Mouse (Mus musculus): ENCODE measurements around the gene Ppp1r32.
A peak's percentile ranks its signal among the peaks of the same experiment; 100 is the strongest.

The Ppp1r32 gene

DNA sequence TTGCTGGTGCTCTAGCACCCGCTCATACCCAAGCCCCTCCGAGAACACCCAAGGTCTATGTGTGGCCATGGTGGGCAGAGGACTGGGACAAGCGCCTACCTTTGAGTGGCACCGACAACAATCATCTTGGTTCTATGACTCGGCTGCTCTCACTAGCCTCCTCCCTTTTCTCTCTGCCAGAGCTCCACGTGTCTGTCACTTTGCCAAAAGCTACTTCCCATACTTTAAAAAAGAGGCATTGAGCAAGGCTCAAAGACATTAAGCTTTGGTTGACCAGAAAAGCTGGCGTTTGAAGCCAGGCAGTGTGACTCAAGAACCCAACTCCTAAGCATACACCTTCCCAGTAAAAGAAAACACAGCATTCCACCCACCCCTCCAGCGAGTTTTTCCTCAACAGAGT is 24.6 kb downstream of the Ppp1r32 start:
- no peak for DNase-seq (ENCODE audit: low spot score in 2 of 2)

- no peak for DNase-seq (ENCODE audit: low spot score in 2 of 2)
Measured at GRCm38 (mm10) chr19:10457484-10457800, 25.3 kb downstream of the Ppp1r32 start.

GRCm38 (mm10) chr19:10456752-10457483 is 25.8 kb downstream of the Ppp1r32 start, which contains the start of gene Lrrc10b:
Gene Lrrc10b (minus strand): TSS chr19:10457473.
- DNase-seq (ENCODE audit: low spot score in 2 of 2), result peak; percentile 59 to 66

DNA sequence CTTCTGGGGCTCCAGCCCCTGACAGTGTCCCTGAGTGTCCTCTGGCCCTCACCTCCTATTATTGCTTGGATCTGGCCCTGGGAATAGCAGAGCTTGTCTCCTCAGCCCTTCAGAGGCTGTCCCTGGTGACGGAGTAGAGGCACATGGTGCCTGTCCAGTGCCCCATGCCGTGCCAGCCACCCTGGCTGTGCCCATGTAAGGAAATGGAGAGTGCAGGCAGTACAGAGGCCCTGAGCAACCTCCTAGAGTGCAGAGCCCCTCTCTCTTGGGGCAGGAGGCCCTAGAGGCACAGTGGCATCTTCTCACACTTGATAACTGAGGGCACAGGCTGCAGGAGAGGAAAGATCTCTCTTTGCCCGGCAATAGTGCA is 27.3 kb downstream of the Ppp1r32 start:
- no peak for DNase-seq (ENCODE audit: low spot score in 2 of 2)

GRCm38 (mm10) chr19:10454718-10455436 is 27.9 kb downstream of the Ppp1r32 start:
- DNase-seq (ENCODE audit: low spot score in 2 of 2), result no peak

DNA sequence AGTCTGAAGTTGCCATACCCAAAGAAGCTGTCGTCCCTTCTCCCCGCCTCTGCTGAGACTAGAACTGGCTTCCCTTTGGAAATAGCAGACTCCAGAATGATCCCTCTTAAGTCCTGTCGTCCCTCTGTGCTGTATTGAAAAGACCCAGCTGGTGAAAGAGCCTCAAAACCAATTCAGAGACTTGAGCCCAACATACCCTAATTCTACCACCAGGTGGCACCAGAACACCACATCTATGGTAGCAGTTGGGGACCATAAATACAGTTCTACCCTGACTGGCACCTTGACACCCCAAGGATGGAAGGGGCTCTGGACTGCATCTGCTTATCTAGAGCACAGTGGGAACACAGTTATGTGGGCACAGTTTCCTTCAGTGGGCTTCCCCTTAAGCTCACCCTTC is 33.0 kb downstream of the Ppp1r32 start:
- DNase-seq (ENCODE audit: low spot score in 2 of 2), result peak; percentile 70 to 83

DNA sequence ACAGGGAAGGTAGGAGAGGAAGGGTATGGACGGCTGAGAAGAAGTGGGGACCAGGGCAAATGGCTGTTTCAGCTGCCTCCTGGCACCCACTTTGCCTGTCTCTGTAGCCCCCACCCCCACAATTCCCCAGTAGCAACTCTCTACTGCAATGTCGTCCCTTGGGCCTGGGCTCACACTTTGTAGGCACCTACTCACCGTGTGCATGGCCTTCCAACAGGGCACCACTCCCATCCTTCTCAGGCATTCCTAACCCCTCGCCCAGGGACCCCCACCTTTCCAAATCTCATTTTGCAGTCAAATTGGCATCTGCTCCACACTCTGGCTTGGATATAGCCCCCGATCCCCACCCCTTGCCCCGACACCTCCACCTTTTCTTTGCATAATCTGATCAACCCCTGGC is 33.5 kb downstream of the Ppp1r32 start:
- no peak for DNase-seq (ENCODE audit: low spot score in 2 of 2)

GRCm38 (mm10) chr19:10448275-10448674 is 34.5 kb downstream of the Ppp1r32 start:
- DNase-seq (ENCODE audit: low spot score in 2 of 2), result no peak

DNA sequence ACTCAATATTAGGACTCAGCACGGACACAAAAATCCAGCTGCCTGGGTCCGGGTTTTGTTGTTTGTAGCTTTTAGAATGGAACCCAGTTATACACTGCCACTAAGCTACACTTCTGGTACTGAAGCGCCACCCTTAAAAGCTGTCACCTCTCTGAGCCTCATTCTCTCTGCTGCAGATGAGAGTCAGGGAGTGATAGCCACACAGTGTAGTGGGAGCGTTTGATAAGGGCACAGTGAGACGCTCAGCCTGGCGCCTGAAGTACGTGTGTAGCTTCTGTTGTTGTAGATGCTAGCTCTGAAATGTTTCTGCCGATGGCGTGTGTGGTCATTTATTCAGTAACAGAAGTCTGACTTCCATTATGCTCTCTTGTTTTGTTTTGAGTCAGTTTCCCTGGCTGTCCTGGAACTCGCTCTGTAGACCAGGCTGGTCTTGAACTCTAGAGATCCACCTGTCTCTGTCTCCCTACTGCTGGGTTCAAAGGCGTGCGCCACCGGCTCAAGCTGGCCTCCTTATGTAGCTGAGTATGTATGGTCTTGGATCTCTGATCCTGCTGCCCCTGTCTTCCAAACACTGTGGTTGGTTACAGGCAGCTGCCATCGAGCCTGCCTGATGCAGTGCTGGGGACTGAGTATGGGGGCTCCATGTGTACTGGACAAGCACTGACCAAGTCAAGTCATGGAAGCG is 37.9 kb downstream of the Ppp1r32 start:
- no peak for DNase-seq (ENCODE audit: low spot score in 2 of 2)

- DNase-seq (ENCODE audit: low spot score in 2 of 2), result no peak
Measured at GRCm38 (mm10) chr19:10437521-10437920, 45.2 kb downstream of the Ppp1r32 start.

DNA sequence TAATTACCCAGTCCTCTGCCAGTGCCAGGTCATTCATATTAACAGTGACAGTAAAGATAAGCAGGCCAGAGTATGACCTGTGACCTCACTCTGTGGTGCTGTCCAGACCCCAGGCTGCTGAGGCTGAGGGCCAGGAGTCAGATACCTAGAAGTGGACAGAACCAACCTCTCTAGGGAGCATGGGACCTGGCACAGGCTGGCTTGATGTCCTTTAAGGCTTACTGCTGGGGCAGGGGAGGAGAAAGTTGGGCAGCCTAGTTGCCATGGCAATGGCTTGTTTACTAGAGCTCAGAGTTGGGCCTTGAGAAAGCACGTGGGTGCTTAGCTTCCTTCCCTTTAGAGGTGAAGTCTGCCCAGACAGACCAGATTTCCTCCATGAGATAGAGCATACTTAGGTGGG is 46.0 kb downstream of the Ppp1r32 start:
- DNase-seq (ENCODE audit: low spot score in 2 of 2), result no peak

DNA sequence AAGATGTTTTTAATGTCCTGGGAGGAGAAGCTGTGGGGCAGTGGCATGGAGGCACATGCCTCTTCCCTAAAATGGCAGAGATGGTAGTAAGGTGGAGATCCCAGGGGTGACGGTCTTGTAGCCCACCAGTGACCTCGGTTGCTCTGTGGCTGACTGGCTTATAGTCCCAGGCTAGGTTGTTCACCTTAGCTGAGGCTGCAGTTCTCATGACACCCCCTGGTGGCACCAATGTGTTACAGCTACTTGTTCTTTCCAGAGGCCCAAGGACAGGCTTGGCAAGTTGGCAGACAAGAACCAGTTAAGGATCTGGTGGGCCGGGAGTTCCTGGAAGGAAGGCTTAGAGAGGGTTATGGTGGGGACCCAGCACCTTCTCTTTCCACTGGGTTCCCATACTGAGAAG is 46.8 kb downstream of the Ppp1r32 start:
- DNase-seq (ENCODE audit: low spot score in 2 of 2), result peak; percentile 61 to 69

DNA sequence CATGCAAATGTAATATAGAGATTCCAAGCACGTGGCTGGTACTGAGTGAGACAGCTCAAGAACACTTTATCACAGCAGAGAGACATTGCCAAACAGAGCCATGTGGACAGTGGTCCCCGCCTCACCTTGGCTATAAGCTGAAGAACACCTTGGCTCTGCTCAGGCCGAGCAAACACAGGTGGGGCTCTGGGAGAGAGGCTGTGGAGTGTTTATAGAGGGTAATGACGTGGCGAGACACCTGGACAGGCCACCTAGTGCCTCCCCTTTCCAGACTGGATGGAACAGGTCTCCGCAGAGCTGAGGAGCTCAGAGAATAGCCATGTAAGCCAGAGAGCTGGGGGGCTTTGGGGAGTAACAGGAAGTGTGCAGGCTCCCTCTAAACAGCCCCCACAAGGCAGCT is 47.8 kb downstream of the Ppp1r32 start:
- no peak for DNase-seq (ENCODE audit: low spot score in 2 of 2)

GRCm38 (mm10) chr19:10433879-10434540 is 48.7 kb downstream of the Ppp1r32 start:
- no peak for DNase-seq (ENCODE audit: low spot score in 2 of 2)

DNA sequence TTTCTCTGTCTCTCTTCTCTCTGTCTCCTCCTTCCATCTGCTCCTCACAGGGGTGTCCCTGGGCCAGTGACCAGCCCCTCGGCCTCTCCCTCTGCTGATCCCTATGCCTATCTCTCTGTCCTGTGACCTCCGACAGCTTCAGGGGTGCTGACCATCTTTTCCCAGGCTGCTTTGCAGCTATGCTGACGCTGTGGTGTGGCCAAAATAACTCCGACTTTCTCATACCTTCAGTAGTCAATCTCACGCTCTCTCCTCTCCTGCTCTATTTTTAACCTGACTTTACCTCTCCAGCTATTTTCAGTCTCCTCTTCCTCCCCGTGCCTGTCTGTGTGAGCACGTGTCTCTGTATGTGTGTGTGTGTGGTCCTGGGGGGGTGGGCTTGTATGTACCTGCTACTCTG is 49.5 kb downstream of the Ppp1r32 start:
- DNase-seq (ENCODE audit: low spot score in 2 of 2), result no peak

GRCm38 (mm10) chr19:10431841-10432240 is 50.9 kb downstream of the Ppp1r32 start:
- DNase-seq (ENCODE audit: low spot score in 2 of 2), result no peak

DNA sequence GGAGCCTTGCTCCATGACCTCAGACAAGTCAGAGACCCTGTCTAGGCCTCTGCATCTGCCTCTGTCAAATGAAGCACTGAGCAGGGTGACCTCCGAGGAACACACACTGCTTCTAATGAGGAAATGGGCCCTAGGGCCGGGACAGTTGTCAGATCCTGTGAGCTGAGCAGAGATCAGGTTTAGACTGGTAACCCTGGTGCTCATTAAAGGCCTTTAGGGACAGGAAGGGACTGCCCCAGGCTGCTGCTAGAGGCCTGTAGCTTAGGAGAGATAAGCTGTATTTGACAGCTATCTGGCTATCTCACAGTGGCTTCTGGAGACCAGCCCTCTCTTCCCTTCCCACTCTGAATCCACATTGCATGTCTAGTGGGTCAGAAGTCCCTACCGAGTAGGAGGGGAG is 51.3 kb downstream of the Ppp1r32 start:
- no peak for DNase-seq (ENCODE audit: low spot score in 2 of 2)

GRCm38 (mm10) chr19:10429371-10429770 is 53.4 kb downstream of the Ppp1r32 start:
- DNase-seq (ENCODE audit: low spot score in 2 of 2), result no peak

DNA sequence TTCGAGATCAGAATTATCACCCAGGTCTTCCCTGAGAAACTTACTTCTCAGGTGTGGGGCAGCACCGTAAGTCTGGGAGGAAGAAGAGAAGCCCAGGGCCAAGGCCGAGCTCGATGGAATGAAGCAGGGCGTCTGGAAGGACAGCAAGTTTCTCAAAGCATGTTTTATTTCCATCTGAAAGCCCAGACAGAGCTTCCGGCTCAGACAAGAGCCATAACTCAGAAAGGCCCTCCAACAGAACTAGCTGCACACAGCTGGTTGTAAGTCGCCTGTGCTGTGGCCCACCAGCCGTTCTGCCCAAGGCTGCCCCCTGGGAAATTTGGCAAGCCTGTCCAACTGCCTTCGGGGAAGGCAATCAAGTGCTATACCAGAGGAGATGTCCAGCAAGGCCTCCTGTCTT is 55.3 kb downstream of the Ppp1r32 start:
- DNase-seq (ENCODE audit: low spot score in 2 of 2), result no peak

- no peak for DNase-seq (ENCODE audit: low spot score in 2 of 2)
Measured at GRCm38 (mm10) chr19:10426793-10427192, 55.9 kb downstream of the Ppp1r32 start.

- DNase-seq (ENCODE audit: low spot score in 2 of 2), result no peak
Measured at GRCm38 (mm10) chr19:10426312-10426711, 56.4 kb downstream of the Ppp1r32 start.

GRCm38 (mm10) chr19:10425484-10426270 is 57.1 kb downstream of the Ppp1r32 start:
- DNase-seq (ENCODE audit: low spot score in 2 of 2), result no peak

Data from frontal cortex, postnatal 25 days (tissue).